Mouse (Mus musculus): Measurements from ENCODE around the gene Gpc1. TPM values are rescaled to one million over a fixed set of nuclear protein-coding genes. Genes with fewer than 3 reads are reported as not detected.

Gpc1 gene
- polyA plus RNA-seq (2012; rRNA removed), result 14.0 and 18.3 TPM in 2 replicates

DNA sequence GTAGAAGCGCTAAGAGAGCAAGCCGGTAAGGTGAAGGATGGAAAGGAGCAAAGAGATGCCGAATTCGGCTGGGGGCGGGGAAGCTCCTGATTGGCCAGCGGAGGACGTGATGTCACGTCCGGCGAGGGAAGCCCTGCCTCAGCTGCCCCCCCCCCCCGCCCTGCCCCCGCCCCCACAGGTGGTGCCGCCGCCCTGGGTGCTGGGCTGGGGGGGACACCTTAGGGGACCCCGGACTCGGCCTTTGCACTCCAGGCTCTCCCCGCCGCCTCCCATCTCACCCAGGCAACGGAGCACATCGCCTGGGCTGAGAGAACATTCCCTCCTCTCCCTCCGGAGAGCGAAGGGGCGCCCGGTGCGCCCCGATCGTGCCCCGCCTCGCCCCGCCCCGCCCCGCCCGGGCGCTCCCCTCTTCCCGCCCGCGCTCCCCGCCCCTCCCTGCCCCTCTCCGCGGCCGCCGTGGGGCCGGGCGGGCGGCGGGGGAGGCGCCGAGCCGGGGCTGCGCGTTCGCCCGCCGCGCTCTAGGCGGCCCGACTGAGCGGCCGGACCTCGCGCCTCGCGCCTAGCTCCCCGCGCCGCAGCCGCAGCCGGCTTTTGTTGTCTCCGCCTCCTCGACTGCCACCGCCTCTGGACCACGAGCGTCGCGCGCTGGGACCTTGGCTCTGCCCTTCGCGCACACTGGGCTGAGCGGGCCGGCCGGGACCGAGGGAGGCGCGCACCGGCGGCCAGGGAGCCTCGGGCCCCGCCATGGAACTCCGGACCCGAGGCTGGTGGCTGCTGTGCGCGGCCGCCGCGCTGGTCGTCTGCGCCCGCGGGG is at the start of gene Gpc1:
Gene Gpc1 (plus strand): TSS at position 458 of the 814 bp plus-strand sequence.
- peak; percentile 54 for DNase-seq (ENCODE audit: low spot score)

DNA sequence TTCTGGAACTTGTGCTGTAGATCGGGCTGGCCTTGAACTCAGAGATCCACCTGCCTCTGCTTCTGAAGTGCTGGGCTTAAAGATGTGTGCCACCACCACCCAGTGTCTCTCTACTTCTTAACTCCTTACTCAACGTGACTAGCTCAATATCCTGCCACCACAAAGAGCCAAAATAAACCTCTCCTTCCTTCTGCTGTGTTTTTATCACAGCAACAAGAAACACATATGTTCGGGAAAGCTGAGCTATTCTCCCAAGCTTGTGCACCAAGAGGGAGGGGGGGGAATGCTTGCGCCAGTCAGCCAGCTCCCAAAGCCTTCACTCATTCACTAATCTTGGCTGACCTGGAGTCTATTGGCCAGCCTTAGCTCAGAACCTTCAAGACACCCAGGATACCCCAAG is 49.6 kb upstream of the Gpc1 start:
- DNase-seq (ENCODE audit: low spot score), result no peak

DNA sequence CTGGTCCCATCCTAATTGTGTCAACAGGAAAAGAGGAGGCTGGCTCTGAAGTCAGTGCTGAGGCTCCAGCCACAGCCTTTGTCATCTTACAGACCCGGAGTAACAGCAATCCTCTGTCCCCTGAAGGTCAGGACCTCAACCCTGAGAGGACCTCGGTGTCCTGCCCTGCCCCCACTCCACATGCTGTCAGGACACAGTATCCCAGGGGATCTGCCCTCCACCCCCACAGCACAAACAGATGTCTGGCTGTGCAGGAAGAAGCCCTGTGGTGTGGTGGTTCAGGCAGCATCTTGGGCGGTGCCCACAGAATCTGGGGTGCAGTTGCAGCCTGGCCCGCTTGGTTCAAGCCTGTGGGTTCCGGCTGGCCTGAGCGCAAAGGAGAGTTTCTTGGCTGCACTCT is 48.9 kb upstream of the Gpc1 start:
- no peak for DNase-seq (ENCODE audit: low spot score)

DNA sequence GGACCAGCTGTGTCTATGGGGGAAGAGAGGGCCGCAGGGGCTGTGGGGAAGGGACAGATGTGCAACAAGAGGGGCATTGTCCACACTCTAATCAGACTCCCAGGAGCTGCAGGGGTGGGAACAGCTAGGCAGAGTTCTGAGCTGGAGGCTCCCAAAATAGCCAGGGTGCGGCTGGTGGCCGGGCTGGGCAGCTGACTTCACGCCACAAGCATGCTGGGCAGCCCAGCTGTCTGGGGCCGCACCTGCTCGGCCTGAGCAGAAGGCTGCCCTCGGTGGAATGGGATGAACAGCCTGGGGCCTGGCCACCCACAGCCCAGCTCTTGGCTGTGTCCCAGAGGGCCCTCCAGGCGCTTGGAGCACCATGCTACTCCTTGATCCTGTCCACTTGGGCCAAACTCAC is 44.2 kb upstream of the Gpc1 start:
- DNase-seq (ENCODE audit: low spot score), result no peak

GRCm38 (mm10) chr1:92788049-92788448 is 43.4 kb upstream of the Gpc1 start:
- no peak for DNase-seq (ENCODE audit: low spot score)

- no peak for DNase-seq (ENCODE audit: low spot score)
Observed at GRCm38 (mm10) chr1:92790628-92791027, 40.8 kb upstream of the Gpc1 start.

- DNase-seq (ENCODE audit: low spot score), result no peak
Observed at GRCm38 (mm10) chr1:92791070-92791831, 40.2 kb upstream of the Gpc1 start.

- no peak for DNase-seq (ENCODE audit: low spot score)
Observed at GRCm38 (mm10) chr1:92793781-92794180, 37.7 kb upstream of the Gpc1 start.

GRCm38 (mm10) chr1:92798425-92798824 is 33.0 kb upstream of the Gpc1 start:
- DNase-seq (ENCODE audit: low spot score), result no peak

GRCm38 (mm10) chr1:92799653-92800052 is 31.8 kb upstream of the Gpc1 start:
- no peak for DNase-seq (ENCODE audit: low spot score)

- no peak for DNase-seq (ENCODE audit: low spot score)
Observed at GRCm38 (mm10) chr1:92802362-92802761, 29.1 kb upstream of the Gpc1 start.

DNA sequence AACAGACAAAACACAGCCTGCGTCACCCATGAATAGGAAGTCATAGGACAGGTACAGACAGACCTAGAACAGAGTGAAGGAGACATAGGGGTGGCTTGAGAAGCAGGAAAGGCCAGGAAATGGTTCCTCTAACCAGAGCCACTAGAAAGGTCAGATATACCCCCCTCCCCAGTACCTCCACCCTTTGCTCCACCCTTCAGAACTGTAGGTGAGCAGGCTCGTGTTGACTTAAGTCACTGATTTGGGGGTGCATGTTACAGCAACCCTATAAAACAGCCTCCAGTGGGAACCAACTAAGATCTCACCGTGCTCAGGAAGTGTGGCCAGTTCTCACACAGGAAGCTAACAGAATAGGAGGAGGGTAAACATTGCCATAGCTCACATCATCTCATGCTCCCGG is 28.1 kb upstream of the Gpc1 start:
- no peak for DNase-seq (ENCODE audit: low spot score)

DNA sequence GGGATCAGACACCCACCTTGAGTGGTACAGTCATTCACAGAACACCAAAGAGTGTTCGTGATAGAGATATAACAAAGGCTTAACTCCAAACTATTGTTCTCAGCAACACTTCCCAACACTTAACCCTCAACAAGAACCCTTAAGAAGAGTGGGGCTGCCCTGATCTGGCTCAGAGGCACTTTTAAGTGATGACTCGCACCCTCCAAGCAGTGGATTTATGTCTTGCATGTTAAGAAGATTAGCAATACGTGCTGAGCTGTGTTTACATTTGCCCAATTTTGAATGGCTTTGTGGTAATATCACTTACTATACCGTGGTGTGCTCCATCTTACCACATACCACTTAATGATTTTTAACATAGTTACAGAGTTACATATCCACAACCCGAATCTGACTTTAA is 26.3 kb upstream of the Gpc1 start:
- DNase-seq (ENCODE audit: low spot score), result no peak

GRCm38 (mm10) chr1:92805836-92806235 is 25.6 kb upstream of the Gpc1 start:
- no peak for DNase-seq (ENCODE audit: low spot score)

DNA sequence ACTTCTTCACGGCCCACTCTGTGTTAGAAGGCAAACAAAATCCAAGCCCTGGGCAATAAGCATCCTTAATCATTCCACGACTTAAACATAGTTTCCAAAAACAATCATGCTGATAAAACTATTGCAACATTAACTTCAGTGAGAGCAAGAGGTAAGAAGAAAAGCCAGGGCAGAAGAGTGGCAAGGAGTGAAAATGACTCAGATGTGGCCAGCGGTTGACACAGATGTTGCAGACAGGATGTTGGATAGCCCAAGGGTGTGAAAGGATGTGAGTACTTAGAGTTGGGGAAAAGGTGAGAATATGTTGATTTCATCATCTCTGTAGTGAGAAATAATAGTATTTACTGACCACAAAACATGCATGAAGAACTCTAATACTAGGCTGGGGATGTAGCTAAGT is 24.7 kb upstream of the Gpc1 start:
- DNase-seq (ENCODE audit: low spot score), result no peak

- no peak for DNase-seq (ENCODE audit: low spot score)
Observed at GRCm38 (mm10) chr1:92809621-92810020, 21.8 kb upstream of the Gpc1 start.

DNA sequence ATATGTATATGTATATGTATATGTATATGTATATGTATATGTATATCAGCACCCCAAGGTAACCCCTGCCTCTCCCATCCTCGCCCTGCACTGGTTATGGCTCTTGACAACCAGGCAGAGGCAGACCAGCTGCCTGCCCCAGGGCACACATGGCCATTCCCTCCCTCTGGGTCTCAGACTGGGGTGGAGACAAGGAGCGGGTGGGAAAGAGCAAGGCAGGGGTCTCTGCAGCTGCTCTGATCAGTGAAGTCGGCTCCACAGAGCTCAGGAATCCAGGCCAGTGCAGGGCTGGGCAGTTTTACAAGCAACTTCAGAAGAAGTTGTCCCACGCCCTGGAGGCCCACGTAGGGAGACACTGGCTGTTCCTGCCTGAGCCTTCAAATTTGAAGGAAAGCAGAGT is 17.1 kb upstream of the Gpc1 start:
- no peak for DNase-seq (ENCODE audit: low spot score)

DNA sequence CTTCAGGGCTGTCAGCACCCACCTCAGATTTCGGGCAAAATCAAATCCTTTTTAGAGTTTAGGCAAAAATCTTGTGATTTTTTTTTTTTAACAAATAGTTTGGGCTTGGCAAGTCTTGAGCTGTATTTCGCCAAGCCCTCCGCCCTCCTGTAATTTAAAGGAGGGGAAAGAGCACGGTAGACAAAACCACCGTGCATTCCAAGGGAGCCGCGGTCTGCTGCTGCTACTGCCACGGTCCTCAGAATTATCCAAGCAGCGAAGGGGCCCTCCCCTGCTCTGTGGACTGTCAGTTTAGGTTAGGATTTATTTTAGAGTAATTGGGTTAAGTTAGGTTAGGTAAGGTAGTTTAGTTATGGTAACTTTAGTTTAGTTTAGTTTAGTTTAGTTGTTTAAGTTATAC is 16.3 kb upstream of the Gpc1 start:
- no peak for DNase-seq (ENCODE audit: low spot score)

DNA sequence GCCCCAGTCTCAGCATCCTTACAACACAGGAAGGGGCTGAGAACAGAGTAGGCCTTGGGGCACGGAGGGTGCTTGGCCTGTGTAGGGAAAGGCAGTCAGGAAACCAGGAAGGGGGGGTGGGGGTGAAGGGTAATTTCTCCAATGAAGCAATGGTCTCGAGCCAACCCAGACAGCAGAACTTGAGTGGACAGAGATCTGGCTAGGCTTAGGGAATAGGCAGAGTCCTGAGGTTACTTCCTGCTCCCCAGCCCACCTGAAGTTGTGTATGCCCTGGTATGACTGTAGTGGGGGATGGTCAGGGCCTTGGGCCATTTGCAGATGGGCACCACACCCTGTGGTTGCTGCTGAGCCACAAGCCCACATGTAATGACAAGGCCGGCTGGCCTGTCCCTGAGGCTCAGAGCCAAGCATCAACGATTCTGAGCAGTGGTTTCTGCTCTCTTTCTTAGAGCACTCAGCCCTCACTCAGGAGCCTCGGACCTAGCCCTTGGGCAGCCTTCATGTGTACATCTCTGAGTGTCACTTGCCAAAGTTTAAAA is 15.6 kb upstream of the Gpc1 start:
- no peak for DNase-seq (ENCODE audit: low spot score)

DNA sequence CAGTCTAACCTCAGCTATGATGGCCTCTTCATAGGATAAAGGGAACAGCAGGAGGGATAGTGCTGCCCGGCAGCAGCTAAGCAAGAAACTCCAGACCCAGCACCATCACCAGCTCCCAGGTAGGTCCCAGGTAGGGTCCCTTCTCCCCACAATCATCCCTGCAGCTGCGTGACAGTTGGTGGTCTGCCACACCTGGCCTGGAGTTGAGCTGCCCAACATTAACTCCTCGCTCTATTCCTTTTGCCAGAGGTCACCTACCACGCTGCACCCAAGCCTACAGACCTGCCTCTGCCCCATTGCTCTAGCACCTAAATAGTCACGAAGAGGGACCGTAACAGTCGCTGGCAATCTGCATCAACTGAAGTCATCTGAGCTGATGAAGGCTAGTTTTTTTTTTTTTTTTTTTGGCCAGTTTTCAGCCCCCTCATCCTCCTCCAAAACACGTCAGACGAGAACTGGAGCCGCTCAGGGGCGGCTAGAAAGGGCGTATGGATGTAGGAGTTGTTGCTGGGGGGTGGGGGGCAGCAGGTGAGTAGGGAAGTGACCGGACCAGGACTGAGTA is 738 bp upstream of the Gpc1 start:
- no peak for DNase-seq (ENCODE audit: low spot score)

DNA sequence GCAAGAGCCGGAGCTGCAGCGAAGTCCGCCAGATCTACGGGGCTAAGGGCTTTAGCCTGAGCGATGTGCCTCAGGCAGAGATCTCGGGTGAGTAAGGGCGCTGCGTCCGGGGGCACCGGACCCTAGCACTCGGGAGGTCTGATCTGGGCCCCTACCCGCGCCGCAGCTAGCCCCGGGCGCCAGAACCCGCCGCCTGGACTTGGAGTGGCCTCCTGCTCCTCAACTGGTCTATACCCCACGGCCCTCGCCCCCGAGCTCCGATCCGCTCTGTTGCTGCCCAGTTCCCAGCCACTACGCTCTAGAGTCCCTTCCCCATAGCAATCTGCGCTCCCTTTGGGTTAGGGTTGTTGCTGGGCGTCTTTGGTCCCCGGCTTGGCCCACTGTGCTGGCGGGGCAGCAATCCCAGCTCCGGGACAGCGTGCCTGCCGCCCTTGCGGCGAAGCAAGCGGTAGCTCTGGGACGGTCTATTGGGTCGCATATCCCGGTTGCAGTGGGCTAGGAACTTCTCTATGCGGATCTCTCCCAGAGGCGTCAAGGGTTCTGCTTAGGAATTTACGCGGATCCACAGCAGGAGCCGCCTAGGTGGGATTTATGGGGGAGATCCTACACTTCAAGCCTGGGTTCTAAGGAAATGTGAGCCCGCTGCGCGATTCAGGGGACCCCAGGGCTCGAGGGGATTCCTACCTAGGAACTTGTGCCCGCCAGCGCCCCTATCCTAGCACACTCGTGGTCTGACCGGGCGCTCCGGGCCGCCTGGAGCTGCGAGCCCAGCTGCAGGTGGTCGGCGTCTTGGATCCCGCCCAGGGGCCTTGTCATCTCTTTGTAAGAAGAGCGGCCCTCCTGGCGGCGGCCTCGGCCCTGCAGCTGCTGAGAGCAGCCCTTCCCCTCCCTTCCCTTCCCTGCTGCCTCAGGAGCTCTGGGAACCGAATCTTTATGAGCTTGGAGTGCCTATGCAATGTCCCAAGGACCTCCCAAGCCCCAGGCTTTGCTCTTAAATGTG is 866 bp downstream of the Gpc1 start:
- DNase-seq (ENCODE audit: low spot score), result peak; percentile 37

Data from urinary bladder, adult 2 months (tissue).